Mouse (Mus musculus) ovary, postnatal 36 days (tissue): Measurements from ENCODE around the gene Alkbh8.
"Not testable (repeated sequence)": the region's sequence is repeated elsewhere in the genome, so short reads cannot be mapped to it uniquely, and the experiment has no call there.

Source experiments
- DNase-seq: peaks from one replicate; pipeline ENCODE4 v3.0.0; 2022; ENCODE audit warnings: low spot score, mixed read lengths

The Alkbh8 gene

DNA sequence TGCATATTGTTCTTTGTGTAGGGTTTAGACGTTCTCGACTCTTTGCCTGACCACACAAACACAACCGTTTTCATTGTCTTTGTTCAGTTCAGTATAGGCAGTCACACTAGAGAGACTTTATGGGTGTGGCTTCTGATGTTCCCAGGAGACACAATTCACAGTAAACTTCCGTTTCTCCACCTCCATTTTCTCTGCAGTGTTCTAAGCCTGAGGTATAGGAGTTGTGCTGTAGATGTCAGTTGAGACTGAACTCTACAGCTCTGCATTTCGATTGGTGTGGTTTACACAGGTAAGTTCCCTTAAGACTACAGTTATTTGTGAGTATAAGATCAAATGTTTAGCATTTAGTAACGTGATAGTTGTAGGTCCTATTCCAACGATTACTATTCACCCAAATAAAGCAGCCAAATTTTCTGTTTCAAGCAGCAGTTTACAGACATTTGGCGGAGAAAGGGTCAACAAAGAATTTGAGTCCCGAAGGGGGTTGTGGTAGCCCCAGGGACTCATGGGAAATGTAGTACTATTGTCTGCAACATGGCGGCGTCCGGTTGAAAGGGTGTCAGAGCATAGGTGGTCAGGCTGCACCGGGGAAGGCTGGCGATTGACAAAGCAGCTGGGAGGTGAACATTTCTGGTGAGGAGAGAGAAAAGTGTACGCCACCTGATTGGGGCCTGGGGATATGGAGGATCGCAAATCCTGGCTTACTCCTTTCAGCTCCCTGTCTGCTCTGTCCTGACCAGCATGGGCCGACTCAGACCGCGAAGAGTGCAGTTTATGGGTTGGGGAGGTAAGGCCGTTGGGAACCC, at the start of gene Alkbh8:
Gene Alkbh8 (plus strand): TSS at position 179 of the 806 bp plus-strand sequence.
- peak; percentile 66 for DNase-seq

- no peak for DNase-seq
Measured at GRCm38 (mm10) chr9:3309292-3309836, 25.6 kb upstream of the Alkbh8 start.

DNA sequence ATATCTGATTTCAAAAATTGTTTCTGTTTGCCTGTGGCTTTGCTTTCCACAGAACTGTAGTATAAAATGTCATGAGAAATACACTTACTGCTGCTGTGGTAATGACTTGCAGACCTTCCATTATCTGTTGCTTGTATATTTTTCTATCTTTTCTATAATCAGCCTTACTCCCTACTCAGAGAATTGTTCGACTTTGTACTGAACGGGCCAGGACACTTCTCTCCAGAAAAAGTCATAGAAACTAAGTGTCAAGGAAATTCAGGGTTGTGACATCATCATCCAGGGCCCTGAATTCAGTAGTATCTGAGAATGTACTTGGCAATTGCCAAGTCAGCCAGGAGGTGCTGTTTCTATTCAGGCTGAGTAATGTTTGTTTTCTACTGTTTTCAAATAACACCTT, 24.9 kb upstream of the Alkbh8 start:
- DNase-seq = no peak

- DNase-seq = not testable (repeated sequence)
Measured at GRCm38 (mm10) chr9:3327342-3328053, 7.4 kb upstream of the Alkbh8 start.

DNA sequence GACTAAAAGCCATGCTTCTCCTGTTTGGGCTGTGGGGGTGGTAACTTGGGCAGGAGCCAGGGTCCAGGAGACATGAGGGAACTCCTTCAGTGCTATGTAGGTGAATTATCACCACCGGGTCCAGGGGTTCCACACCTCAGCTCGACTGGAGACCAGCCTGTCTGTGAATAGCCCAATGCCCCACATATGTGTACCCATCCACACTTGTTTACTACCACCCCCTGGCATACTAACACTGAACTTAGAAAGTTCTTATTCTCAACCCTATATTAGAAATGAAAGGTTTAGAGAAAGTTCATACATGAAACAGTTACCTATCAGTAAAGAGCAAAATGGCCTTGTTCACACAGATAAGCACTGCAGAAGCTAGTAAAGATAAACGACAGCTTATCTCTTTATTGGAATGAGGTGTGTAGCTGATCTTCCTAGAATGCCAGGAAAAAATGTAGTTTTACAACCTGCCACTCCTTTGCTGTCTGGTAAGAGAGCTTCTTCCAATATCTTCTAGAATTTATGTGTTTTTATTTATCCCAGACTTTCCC, 6.8 kb upstream of the Alkbh8 start:
- DNase-seq = no peak

DNA sequence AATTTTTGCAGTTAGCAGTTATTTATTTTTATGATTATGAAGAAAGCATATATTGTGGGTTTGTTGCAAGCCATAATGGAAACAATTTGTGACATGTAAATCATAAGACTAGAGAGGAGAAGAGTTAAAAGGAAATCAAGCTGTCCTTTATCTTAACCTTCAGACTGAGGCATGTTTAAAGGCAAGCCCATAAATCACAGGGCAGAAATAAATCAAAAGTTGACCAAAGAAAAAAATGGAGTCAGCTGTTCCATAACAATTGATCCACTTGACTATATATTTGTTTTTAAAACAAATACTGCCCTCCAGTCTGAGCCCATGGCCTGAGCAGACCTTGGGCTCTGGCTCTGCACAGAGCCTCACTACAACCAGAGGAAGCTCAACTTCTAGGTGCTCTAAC, 4.6 kb upstream of the Alkbh8 start:
- DNase-seq = no peak

DNA sequence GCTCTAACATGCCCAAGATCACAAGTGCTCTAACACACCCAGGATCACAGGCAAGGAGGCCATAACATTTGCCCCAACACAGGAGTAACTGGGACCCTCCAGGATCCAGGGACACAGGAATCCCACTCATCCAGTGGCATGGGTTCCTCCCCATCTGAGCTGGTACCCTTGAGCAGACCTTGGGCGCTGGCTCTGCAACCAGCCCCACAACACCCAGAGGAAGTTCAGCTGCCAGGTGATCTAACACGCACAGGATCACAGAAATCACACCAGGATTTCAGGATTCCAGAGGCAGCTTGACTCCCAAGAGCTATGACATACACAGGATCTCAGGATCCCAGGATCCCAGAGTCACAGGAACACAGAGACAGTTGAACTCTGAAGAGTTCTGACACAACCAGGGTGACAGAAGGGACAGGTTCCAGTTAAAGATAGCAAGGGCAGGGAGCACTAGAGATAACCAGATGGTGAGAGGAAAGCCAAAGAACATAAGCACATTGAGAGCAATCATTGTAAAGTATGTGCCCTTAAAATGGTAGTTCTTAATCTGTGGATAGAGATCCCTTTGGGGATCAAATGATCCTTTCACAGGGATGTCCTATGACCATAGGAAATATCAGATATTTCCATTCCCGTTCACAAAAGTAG, 4.1 kb upstream of the Alkbh8 start:
- no peak for DNase-seq

DNA sequence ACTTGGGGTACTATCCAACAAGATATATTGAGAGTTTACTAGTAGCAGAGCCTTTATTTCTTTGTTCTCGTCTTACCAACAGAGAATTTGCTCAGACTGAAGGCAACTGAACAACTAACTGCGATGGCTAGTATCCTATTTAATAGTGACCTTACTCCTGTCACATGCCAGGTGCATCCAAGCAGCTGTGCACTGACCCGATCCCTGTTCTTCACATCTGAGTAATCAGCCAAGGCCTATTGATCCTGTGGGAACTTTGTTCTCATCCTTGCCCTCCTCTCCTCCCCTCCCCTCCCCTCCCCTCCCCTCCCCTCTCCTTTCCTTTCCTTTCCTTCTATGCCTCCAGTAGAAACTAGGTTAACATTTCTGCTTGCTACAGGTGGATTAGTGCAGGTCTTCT, 1.7 kb downstream of the Alkbh8 start:
- no peak for DNase-seq

DNA sequence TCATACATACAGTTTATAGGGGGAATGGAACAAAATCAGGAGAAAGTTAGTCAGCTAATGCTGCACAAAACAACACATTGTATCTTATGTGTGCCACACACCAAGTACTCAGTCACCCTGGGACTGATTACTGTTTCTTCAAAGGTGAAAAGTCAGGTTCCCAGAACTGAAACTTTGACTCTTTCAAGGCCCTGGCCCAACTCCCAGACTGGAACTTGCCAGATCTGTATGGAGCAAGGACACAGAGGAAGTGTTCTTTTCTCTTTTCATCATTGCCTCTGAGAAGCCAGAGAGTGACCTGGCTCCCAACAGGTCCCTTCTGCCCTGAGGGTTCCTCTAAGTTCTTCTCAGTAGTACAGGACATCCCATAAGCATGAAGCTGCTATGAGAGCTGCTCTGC, 10.2 kb downstream of the Alkbh8 start:
- DNase-seq = no peak

- no peak for DNase-seq
Measured at GRCm38 (mm10) chr9:3345967-3346366, 11.0 kb downstream of the Alkbh8 start.

DNA sequence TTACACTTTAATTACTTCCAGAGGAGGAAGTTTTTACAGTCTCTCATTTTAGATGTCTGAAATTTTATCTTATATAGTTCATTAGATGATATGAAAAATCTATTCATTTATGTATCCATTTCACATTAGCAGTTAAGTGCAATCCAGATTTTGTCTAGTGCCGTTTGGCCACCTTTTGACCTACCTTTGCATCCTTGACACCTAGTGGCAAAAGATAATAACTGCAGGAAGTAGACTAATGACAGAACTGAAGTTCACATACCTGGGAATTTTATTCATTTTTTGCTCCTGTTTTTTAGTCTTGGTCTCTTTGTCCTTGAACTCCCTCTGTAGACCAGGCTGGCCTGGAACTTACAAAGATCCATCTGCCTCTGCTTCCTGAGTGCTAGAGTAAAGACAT, 15.1 kb downstream of the Alkbh8 start:
- DNase-seq = no peak

DNA sequence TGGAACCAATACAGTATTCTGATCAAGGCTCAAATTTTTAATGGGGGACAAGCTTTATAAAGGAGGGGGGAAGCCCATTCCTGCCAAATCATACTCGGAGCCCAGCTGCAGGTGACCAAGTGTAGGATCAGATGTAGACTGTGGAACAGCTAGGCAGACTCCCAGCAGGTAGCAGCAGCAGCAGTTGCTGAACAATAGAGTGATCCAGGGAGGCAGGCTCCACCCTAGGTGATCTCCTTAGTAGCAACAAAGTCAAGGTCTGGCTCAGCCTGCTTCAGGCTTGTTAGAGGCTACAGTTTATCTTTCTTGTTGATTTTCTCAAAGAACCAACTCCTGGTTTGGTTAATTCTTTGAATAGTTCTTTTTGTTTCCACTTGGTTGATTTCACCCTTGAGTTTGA, 41.4 kb downstream of the Alkbh8 start:
- DNase-seq = not testable (repeated sequence)

DNA sequence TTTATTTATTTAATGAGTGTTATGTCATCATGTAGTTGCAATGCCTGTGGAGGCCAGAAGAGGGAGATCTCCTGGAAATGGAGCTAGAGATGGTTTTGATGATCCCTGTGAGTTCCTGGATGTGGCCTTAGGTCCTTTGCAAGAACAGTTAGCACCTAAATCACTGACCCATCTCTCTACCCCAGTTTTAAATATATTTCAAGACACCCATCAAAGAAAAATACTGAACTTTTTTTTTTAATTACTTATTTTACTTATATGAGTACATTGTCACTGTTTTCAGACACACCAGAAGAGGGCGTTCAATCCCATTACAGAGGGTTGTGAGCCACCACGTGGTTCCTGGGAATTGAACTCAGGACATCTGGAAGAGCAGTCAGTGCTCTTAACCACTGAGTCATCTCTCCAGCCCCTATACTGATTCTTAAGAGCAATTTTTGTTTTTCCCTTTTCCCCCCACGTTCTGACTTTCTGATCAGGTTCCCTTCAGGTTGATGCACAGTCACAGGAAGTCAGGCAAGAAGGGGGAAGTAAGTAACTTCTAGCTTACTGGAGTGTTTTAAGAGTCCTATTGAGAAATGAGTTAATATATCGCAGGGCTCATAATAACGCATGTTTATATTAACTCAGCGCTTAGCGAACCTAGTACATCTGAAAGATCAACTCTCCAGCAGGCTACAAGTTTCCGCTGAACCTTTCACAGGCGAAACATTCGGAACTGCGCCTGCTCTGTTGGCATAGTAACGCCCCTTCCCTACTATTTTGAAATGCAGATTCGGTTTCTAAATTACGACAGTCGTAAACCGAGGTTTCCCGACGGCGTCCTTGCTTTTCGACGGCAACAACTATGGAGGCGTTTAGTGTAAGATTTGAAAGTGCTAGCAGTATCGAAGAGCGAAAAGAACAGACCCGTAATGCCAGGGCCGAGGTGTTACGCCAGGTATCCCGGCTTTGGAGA, 68.6 kb downstream of the Alkbh8 start, which contains the start of gene Cwf19l2:
Gene Cwf19l2 (plus strand): TSS at position 342 of the 958 bp plus-strand sequence.
- DNase-seq = peak; percentile 65

GRCm38 (mm10) chr9:3404372-3404771, 69.4 kb downstream of the Alkbh8 start:
- DNase-seq = no peak

DNA sequence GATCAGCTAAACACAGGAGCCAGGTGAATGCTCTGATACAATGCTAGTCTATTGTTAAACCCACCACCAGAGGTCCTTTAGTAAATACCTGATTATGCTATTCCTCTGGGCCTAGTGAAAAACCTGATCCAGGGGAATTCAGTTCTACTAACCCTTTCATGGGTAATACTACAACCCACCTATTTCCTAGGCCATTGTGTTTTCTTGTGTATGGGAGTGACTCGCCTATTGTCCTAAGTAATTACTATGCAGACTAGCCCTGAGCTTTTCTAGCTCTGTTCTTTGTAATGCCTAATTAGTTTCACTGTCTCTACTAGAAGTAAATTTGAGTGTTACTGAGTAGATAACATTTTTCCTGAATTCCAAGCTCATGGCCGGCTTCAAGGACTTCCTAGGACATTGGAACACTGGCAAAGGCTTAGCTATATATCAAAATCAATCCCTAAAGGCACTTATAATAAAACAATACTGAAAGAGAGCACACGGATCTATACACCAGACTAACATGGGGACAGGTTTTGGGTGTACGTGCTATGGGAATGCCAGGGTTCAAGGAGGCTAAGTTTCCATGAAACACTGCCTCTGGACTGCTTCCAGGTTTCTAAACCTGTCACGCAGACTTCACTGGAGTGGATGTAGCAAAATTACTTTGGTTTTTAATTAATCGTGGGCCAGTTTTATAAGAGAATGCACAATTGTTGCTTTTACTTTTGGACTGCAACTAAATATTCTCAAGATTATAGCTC, 104.8 kb downstream of the Alkbh8 start:
- DNase-seq = not testable (repeated sequence)
